Mouse (Mus musculus) heart, adult 2 months (tissue): Measurements from ENCODE around the gene BC051019.

ENCODE experiments used
- CTCF ChIP-seq: fragments of 200-600 bp; IDR thresholded peaks from 2 replicates; pipeline ENCODE4 v1.8.1; 2022; ENCODE audit warnings: antibody characterized with exemption, mild to moderate bottlenecking, moderate library complexity
- EP300 ChIP-seq: fragments of 200-500 bp; IDR thresholded peaks from 2 replicates; pipeline ENCODE4 v1.6.1; 2011; ENCODE audit warnings: low read depth, low read length, control low read depth; ENCODE audit not compliant: insufficient read depth
- POLR2A ChIP-seq: fragments of 200-500 bp; IDR thresholded peaks from 2 replicates; pipeline ENCODE4 v1.6.1; 2011; ENCODE audit warnings: mild to moderate bottlenecking, low read depth, low read length, control low read depth; ENCODE audit not compliant: insufficient read depth

GRCm38 (mm10) chr7:109741060-109741459, 17.4 kb upstream of the BC051019 start:
- TF ChIP-seq CTCF (no peak), POLR2A (no peak), EP300 (no peak)
